Mouse (Mus musculus): ENCODE measurements around the gene Olfr1359. TPM values are rescaled to one million over a fixed set of nuclear protein-coding genes. Genes with fewer than 3 reads are reported as not detected.
"Not testable (repeated sequence)": the region's sequence is repeated elsewhere in the genome, so short reads cannot be mapped to it uniquely, and the experiment has no call there.

Olfr1359 gene
- polyA plus RNA-seq (2015; fragmentation: Nextera tagmentation; extraction: Ambion mirVana): 0.05 and 0.27 TPM in 2 replicates

DNA sequence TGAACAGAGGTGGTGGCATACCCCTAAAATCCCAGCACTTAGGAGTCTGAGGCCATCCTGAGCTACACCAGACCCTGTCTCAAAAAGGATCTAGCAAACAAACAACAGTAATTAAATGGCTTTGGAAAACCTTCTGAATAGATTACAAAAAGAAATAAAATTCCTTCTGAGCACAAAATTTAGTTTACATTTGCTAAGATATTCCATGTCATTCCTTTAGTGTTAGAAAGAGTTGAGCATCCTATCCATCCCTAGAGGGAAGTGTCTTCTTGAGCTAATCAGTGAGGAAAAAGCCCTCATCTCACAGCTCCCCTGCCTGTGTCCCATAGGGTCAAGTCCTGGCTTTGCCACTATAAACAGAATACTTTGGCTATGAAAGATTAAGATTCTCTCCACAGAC is at the start of gene Olfr1359:
Gene Olfr1359 (plus strand): TSS at position 301 of the 400 bp plus-strand sequence.
- no peaks in the 10 kb centered on the region for H3K27me3 ChIP-seq
- no peaks in the 10 kb centered on the region for H3K36me3 ChIP-seq
- H3K9me3 ChIP-seq (replicated peaks): no peaks in the 10 kb centered on the region
- H3K4me1 ChIP-seq: no peaks in the 10 kb centered on the region
- ATAC-seq (ENCODE audit: insufficient number of reproducible peaks, low FRiP score, low TSS enrichment, low read depth): no peak
- no peak within 1 kb of the TSS for H3K4me3 ChIP-seq (replicated peaks)
- no peak within 1 kb of the TSS for H3K4me2 ChIP-seq (replicated peaks)
- no peak within 1 kb of the TSS for H3K9ac ChIP-seq
- no peak within 1 kb of the TSS for H3K27ac ChIP-seq (replicated peaks)

DNA sequence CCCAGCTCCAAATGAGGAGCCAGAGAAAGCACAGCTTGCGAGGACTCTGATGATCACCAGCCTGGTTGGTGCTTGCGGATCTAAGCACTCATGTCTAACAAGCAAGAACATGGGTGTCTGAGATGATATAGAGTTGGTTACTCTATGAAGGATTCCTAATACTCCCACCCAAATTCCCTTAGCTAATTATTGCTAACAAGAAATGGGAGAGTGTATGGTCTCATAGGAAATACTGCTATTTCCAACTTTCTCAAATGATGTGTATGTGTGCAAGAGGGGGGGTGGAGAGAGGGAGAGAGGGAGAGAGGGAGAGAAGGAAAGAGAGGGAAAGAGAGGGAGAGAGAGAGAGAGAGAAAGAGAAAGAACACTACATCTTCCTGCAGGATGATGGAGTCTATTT is 34.6 kb upstream of the Olfr1359 start, which contains the start of gene Olfr1361:
Gene Olfr1361 (minus strand): TSS at position 101 of the 400 bp plus-strand sequence.
- 52% methylated on average over 2 of the region's 2 CpGs for WGBS
- H3K9ac ChIP-seq: no peak within 1 kb of the TSS
- H3K4me1 ChIP-seq: no peaks in the 10 kb centered on the region
- H3K27me3 ChIP-seq: no peaks in the 10 kb centered on the region
- H3K36me3 ChIP-seq: no peaks in the 10 kb centered on the region
- no peak within 1 kb of the TSS for H3K4me2 ChIP-seq (replicated peaks)
- ATAC-seq (ENCODE audit: insufficient number of reproducible peaks, low FRiP score, low TSS enrichment, low read depth): no peak
- H3K27ac ChIP-seq (replicated peaks): no peak within 1 kb of the TSS
- no peaks in the 10 kb centered on the region for H3K9me3 ChIP-seq (replicated peaks)
- H3K4me3 ChIP-seq (replicated peaks): no peak within 1 kb of the TSS

DNA sequence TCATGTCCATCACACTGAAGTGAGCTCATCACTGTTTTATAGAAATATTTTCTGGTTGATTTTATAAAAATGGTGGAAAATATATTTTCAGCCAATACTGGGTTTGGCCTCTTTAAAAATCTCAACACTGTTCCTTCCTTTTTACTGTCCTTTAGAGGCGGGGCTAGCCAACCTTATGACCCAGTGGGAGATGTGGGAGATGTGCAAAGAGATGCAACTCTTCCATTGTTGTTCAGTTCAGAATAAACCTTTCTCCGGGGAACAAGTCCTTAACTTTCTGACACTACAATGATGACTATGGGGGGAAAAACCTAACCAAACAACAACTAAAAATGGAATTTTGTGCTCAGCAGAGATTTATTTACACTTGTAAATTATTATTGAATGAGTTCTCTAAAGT is 20.6 kb upstream of the Olfr1359 start, which contains the start of gene Olfr1360:
Gene Olfr1360 (minus strand): TSS at position 101 of the 400 bp plus-strand sequence.
- 81% methylated on average over 2 of the region's 2 CpGs for WGBS

DNA sequence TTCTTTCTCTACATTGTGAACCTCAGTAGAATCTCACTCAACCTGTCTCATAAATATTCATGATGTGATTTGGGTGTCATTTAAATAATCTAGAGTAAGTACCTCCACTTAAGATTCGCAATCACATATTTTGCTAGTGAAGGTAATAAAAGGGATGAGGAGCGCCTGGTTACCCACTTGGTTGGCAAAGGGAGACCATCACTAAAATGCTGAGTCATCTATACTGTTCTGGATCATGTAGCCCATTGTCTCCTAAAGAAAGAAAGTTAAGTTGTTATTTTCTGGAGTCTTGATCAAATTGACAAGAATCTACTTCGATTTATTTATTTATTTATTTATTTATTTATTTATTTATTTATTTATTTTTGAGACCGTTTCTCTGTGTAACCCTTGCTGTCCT is 8.8 kb downstream of the Olfr1359 start:
- Histone ChIP-seq H3K27me3 (no peaks in the 10 kb centered on the region), H3K36me3 (no peaks in the 10 kb centered on the region), H3K4me1 (peaks cover 7% of the 10 kb centered on the region; the same call in 1 of the 2 replicates), H3K4me2 (replicated peaks) (no peak overlapping the region), H3K4me3 (replicated peaks) (no peak overlapping the region), H3K9me3 (replicated peaks) (no peaks in the 10 kb centered on the region), H3K9ac (no peak overlapping the region), H3K27ac (replicated peaks) (no peak overlapping the region)
- 73% methylated on average over 4 of the region's 4 CpGs for WGBS
- no peak for ATAC-seq (ENCODE audit: insufficient number of reproducible peaks, low FRiP score, low TSS enrichment, low read depth)

More for the DNA sequence above, 20.6 kb upstream of the Olfr1359 start, which contains the start of gene Olfr1360:
- H3K9ac ChIP-seq: no peak within 1 kb of the TSS
- no peaks in the 10 kb centered on the region for H3K4me1 ChIP-seq
- no peaks in the 10 kb centered on the region for H3K9me3 ChIP-seq (replicated peaks)
- no peak for ATAC-seq (ENCODE audit: insufficient number of reproducible peaks, low FRiP score, low TSS enrichment, low read depth)
- no peak within 1 kb of the TSS for H3K4me3 ChIP-seq (replicated peaks)
- H3K27ac ChIP-seq (replicated peaks): no peak within 1 kb of the TSS
- H3K36me3 ChIP-seq: no peaks in the 10 kb centered on the region
- H3K27me3 ChIP-seq: no peaks in the 10 kb centered on the region
- no peak within 1 kb of the TSS for H3K4me2 ChIP-seq (replicated peaks)

DNA sequence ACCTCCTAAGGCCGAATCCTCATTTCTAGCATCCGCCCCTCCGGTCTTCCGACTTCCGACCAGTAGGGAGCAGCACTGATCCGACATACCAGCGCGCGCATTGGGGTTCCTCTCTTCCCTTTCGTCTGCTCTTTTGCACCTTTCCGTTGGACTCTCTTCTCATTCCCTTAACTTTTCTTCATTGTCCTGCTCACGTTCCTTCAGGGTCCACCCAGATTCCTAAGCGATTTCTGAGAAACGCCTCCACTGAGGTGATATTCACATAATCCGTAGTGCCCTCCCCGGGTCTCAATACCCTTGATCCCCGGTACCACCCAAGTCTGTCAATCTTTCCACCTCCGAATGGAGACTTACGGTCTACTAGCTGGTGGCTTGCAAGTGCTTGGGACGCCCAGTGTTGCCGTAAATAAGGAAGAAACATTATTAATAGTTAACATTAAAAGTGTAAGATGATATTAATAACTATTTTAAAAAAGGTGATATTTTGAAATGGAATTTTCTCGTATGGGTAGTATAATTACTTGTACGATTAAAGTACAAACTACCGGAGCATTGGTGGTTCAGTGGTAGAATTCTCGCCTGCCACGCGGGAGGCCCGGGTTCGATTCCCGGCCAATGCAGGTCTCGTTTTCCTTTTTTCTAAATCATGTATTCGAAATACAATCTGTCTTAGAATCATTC is 12.3 kb downstream of the Olfr1359 start:
- peak; percentile 81 for ATAC-seq (ENCODE audit: insufficient number of reproducible peaks, low FRiP score, low TSS enrichment, low read depth)
- H3K36me3 ChIP-seq: no peaks in the 10 kb centered on the region
- peak overlapping the region; percentile 76 for H3K4me3 ChIP-seq (replicated peaks)
- no peaks in the 10 kb centered on the region for H3K9me3 ChIP-seq (replicated peaks)
- H3K9ac ChIP-seq: peak overlapping the region; percentile 51
- under 1% methylated on average over 32 of the region's 32 CpGs for WGBS
- no peaks in the 10 kb centered on the region for H3K27me3 ChIP-seq
- H3K4me2 ChIP-seq (replicated peaks): peak overlapping the region; percentile 56
- H3K27ac ChIP-seq (replicated peaks): peak overlapping the region; percentile 91
- peaks cover 12% of the 10 kb centered on the region for H3K4me1 ChIP-seq

DNA sequence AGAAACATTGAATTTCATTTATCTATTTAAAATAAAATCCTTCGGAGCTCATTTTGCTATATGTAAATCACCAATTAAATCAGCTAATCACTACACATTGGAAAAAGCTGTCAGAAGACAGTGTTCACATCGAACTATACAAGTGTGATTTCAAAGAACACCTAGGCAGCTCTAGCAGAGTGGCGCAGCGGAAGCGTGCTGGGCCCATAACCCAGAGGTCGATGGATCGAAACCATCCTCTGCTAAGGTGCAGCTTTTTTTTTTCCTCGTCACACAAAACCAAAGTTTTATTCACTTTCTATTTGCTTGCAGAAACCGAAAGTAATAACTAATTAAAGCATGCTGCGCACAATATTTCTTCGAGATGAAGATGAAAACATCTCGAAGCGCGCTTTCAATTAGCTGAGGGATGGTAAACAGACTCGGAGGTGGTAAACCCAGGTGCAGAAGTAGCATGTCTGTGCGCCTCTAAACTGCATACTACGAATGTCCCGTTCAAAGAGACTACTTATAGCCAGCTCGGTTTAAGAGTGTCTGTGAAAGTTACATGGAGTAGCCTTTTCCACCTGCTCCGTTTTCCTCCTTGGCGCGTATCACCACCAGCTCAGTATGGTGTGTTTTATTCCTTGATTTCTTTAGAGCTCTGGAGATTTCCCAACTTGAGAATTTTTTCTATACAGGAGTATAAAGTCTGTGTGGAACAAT is 13.1 kb downstream of the Olfr1359 start:
- WGBS: 2% methylated on average over 22 of the region's 22 CpGs
- ATAC-seq (ENCODE audit: insufficient number of reproducible peaks, low FRiP score, low TSS enrichment, low read depth): peak; percentile 78
- Histone ChIP-seq H3K4me3 (replicated peaks) (peak overlapping the region; percentile 76), H3K36me3 (no peaks in the 10 kb centered on the region), H3K9ac (peak overlapping the region; percentile 26; the same call in 1 of the 2 replicates), H3K4me1 (peaks cover 16% of the 10 kb centered on the region), H3K27me3 (no peaks in the 10 kb centered on the region), H3K4me2 (replicated peaks) (peak overlapping the region; percentile 56), H3K27ac (replicated peaks) (peak overlapping the region; percentile 35; the same call in 1 of the 2 replicates), H3K9me3 (replicated peaks) (no peaks in the 10 kb centered on the region)

DNA sequence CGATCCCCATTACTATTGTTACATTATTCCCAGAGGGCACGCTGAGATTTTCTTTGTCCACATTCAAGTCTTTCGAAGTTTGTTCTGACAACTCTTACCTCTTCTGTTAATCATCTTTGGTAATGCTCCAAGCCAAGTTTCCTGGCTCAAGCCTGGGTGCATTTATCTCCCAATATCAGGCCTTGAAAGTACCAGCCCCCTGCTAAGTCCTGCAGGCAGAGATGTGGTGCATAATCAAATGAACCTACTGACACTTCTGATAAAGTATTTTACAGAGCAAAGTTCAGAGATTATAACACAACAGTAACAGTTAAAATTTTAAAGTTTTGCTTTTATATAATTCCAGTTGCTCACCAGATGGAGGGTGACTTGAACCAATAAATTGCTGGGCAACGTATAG is 13.8 kb downstream of the Olfr1359 start:
- H3K36me3 ChIP-seq: no peaks in the 10 kb centered on the region

DNA sequence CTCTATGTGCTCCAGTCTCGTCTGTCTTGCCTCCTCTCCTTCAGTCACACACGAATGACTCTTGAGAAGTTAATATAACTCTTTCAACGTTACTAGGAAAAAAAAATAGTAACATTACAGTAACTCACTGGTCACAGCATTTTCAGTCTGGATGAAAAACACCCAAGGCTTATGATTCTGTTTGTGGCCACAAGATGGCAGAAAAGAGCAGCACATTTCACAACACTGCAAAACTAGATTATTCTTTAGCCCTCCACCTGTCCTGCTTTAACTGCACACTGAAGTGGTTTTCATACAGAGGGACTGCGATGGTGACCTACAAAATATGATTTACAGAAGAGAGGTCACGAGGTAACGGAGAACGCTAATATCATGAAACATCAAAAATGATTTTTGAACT is 16.8 kb downstream of the Olfr1359 start:
- peaks cover 34% of the 10 kb centered on the region for H3K4me1 ChIP-seq
- peak overlapping the region; percentile 91 for H3K27ac ChIP-seq (replicated peaks)
- 2% methylated on average over 7 of the region's 7 CpGs for WGBS
- ATAC-seq (ENCODE audit: insufficient number of reproducible peaks, low FRiP score, low TSS enrichment, low read depth): no peak
- 0 out of 2 replicates have a peak overlapping the region, but pooled peaks have one; percentile 35 for H3K9ac ChIP-seq
- no peaks in the 10 kb centered on the region for H3K9me3 ChIP-seq (replicated peaks)
- no peaks in the 10 kb centered on the region for H3K36me3 ChIP-seq
- peak overlapping the region; percentile 77 for H3K4me2 ChIP-seq (replicated peaks)
- H3K4me3 ChIP-seq (replicated peaks): peak overlapping the region; percentile 44
- H3K27me3 ChIP-seq: no peaks in the 10 kb centered on the region

More for the DNA sequence above, 13.8 kb downstream of the Olfr1359 start:
- Histone ChIP-seq H3K27me3 (no peaks in the 10 kb centered on the region), H3K9ac (no peak overlapping the region), H3K4me1 (peaks cover 17% of the 10 kb centered on the region), H3K4me2 (replicated peaks) (peak overlapping the region; percentile 56), H3K4me3 (replicated peaks) (peak overlapping the region; percentile 76), H3K27ac (replicated peaks) (no peak overlapping the region), H3K9me3 (replicated peaks) (no peaks in the 10 kb centered on the region)
- no peak for ATAC-seq (ENCODE audit: insufficient number of reproducible peaks, low FRiP score, low TSS enrichment, low read depth)
- 21% methylated on average over 4 of the region's 4 CpGs for WGBS

DNA sequence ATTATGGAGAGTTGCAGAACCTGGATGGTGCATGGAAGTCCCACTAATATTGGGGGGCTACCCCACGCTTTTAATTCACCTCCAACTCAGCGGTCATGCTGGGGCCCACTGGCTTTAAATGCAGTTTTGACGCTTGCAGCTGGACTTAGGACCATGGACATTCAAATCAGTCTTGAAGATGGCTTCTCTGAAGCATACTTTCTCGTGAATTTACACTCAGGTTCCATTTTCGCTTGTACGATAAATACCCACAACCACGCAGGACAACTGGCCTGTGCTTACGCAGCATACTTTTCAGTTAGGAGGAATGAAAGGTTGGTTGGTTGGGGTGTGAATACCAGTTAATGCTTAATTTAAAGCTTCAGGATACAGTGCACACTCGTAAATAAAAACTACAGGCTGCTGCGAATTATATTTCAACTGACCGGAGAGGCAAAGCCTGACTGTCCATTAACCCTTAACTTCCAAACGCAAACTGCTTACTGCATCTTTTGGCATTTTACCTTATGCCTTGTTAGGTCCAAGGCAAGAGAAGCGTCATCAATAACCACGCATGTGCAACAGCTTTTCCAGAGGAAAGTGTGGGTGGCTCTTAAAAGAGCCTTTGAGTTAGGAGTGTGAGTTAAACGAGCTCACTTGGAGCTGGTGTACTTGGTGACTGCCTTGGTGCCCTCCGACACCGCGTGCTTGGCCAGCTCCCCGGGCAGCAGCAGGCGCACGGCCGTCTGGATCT is 17.4 kb downstream of the Olfr1359 start:
- Histone ChIP-seq H3K36me3 (no peaks in the 10 kb centered on the region), H3K9ac (peak overlapping the region; percentile 35; the same call in 1 of the 2 replicates), H3K9me3 (replicated peaks) (no peaks in the 10 kb centered on the region), H3K4me3 (replicated peaks) (peak overlapping the region; percentile 44), H3K4me1 (peaks cover 34% of the 10 kb centered on the region), H3K27ac (replicated peaks) (peak overlapping the region; percentile 91), H3K27me3 (no peaks in the 10 kb centered on the region), H3K4me2 (replicated peaks) (peak overlapping the region; percentile 77)
- ATAC-seq (ENCODE audit: insufficient number of reproducible peaks, low FRiP score, low TSS enrichment, low read depth): no peak
- under 1% methylated on average over 21 of the region's 22 CpGs for WGBS

DNA sequence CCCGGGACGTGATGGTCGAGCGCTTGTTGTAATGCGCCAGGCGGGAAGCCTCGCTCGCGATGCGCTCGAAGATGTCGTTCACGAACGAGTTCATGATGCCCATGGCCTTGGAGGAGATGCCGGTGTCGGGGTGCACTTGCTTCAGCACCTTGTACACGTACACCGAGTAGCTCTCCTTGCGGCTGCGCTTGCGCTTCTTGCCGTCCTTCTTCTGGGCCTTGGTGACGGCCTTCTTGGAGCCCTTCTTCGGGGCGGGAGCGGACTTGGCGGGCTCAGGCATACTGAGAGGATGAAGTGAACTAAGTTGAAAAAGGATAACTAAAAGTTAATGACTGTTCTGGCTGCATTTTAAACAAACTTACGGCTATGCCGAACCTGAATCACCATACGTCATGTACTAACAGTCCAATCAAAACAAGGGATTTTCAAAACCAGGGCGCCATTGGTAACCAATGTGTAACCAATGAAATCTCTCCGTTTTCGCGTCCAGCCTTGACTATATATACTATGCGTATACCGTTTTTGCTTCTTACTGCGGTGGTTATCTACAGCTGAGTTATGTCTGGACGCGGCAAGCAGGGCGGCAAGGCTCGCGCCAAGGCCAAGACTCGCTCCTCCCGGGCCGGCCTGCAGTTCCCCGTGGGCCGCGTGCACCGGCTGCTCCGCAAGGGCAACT is 18.1 kb downstream of the Olfr1359 start, which contains the start of the genes Hist1h2bl and Hist1h2ai:
Gene Hist1h2bl (minus strand): TSS at position 280 of the 676 bp plus-strand sequence.
Gene Hist1h2ai (plus strand): TSS at position 559 of the 676 bp plus-strand sequence.
- Histone ChIP-seq H3K4me1 (peaks cover 38% of the 10 kb centered on the region), H3K27ac (replicated peaks) (peak within 1 kb of the TSS; percentile 92), H3K4me2 (replicated peaks) (peak within 1 kb of the TSS; percentile 77), H3K4me3 (replicated peaks) (peak within 1 kb of the TSS; percentile 44), H3K9ac (peak within 1 kb of the TSS; percentile 39; the same call in 1 of the 2 replicates)
- not testable (repeated sequence) for H3K27me3 ChIP-seq; H3K36me3 ChIP-seq; H3K9me3 ChIP-seq (replicated peaks)
- ATAC-seq (ENCODE audit: insufficient number of reproducible peaks, low FRiP score, low TSS enrichment, low read depth): peak; percentile 93
- 1% methylated on average over 28 of the region's 50 CpGs for WGBS

Data from embryonic facial prominence, embryonic 15.5 days (tissue).